Mouse (Mus musculus): ENCODE measurements around the gene E4f1. TPM values are rescaled to one million over a fixed set of nuclear protein-coding genes. Genes with fewer than 3 reads are reported as not detected.

E4f1 gene
- polyA plus RNA-seq, 1 experiment from 2014 or later: 10.3 TPM

DNA sequence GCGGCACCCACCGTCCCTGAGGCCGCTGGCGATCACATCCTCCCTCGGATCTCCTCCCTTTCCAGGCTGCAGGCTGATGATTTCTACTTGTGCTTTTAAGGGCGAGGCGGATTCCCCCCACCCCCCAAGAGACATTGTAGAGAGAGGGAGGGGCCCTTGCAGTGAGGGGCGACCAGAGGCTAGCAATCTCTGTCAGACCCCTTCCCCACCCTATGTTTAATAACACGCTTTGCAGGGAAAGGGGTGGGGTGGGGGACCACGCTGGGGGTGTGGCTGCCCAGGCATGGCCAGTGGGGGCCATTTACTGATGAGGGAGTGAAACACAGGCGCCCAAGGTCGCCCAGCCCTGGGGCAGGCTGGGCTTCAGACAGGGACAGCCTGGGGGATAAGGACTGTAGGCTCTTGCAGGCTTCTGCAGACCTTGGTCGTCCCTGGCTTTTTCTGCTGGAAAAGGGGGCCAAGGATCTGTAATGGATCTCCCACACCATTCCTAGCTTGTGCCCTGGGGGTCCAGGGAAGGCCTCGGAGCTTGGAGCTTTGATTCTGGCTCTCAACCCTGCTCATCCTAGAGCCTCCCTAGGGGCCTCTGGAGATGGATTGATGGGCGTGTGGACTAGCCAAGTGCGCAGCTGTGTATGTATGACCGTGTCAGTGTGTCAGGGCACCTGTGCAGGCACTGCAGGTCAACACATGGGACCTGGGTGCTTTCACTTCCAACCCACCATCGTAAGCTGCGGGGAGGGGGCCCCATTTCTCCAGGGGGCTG lies 19.3 kb upstream of the E4f1 start:
- Histone ChIP-seq H3K36me3 (replicated peaks; ENCODE audit: control insufficient read depth, insufficient read depth, low read depth, low read length) (no peaks in the 10 kb centered on the region), H3K9ac (replicated peaks; ENCODE audit: low read length) (peak overlapping the region; percentile 78), H3K9me3 (replicated peaks; ENCODE audit: control insufficient read depth, low read length) (no peaks in the 10 kb centered on the region), H3K27ac (replicated peaks; ENCODE audit: low read depth, low read length) (peak overlapping the region; percentile 8; the same call in 1 of the 2 replicates), H3K4me1 (ENCODE audit: control insufficient read depth, insufficient read depth, low read length) (peaks cover 5% of the 10 kb centered on the region), H3K27me3 (ENCODE audit: control insufficient read depth, insufficient read depth, low read length) (peaks cover 5% of the 10 kb centered on the region), H3K4me3 (ENCODE audit: low read depth, low read length) (peak overlapping the region; percentile 75), H3K4me2 (ENCODE audit: low read depth, low read length) (peak overlapping the region; percentile 98)
- WGBS: 19% methylated on average over 19 of the region's 19 CpGs
- ATAC-seq (replicated peaks; ENCODE audit: insufficient number of reproducible peaks, low FRiP score, low TSS enrichment, low read depth) (peak; percentile 20; the same call in 1 of the 2 replicates), DNase-seq (ENCODE audit: low spot score) (no peak)

DNA sequence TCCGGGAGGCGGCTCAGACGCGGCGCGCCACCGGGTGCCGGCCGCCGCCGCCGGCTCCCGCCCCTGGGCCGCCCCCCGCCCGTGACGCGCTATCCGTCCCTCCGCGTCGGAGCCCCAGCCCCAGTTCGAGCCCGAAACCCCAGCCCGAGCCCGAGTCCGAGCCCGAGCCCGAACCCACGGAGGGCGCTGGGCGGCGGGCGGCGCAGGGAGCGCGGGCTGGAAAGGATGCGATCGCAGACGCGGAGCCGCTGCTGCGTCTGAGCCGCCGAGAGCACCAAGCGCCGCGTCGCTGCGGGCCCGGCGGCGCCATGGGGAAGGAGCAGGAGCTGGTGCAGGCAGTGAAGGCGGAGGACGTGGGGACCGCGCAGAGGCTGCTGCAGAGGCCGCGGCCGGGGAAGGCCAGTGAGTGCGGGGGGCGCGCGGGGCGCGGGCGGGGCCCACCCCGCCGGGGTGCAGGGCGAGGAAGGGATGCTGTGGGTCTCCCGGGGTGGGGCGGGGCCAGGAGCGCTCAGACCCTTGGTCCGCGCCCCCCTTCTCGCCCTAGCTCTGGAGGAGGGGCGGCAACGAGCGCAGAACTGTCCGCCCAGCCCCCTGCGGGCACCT lies 18.6 kb upstream of the E4f1 start:
- H3K4me2 ChIP-seq (ENCODE audit: low read depth, low read length): peak overlapping the region; percentile 98
- WGBS: under 1% methylated on average over 66 of the region's 81 CpGs
- peak overlapping the region; percentile 65 for H3K27ac ChIP-seq (replicated peaks; ENCODE audit: low read depth, low read length)

DNA sequence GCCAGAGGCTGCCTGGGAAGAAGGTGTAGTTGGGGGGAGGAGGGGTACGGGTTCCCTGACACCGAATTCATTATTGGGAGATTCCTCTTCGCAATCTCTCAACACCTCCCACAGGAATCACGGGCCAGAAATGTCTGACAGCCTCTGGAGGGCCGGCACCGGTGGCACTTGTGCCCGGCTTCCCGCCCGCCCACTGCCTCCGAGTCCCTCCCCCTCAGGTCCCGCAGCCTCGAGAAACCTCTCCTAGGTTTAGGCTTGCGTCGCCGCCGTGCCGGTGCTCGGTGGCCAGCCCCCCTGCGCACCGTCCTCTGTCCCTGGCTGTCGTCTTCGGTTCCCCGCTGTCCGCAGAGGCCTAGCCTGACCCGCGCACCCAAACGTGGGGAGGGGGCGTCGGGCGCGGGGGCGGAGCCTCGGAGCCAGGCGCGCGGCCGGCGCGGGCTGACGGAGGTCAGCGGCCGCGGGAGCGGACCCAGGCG lies 18.1 kb upstream of the E4f1 start, which contains the start of gene Caskin1:
Caskin1 (plus strand) TSS at position 416 of the 476 bp plus-strand sequence.
- H3K4me2 ChIP-seq (ENCODE audit: low read depth, low read length): peak within 1 kb of the TSS; percentile 98
- H3K4me3 ChIP-seq (ENCODE audit: low read depth, low read length): peak within 1 kb of the TSS; percentile 75
- peak within 1 kb of the TSS; percentile 78 for H3K9ac ChIP-seq (replicated peaks; ENCODE audit: low read length)
- peak within 1 kb of the TSS; percentile 65 for H3K27ac ChIP-seq (replicated peaks; ENCODE audit: low read depth, low read length)
- H3K36me3 ChIP-seq (replicated peaks; ENCODE audit: control insufficient read depth, insufficient read depth, low read depth, low read length): no peaks in the 10 kb centered on the region
- DNase-seq (ENCODE audit: low spot score) (peak; percentile 53), ATAC-seq (replicated peaks; ENCODE audit: insufficient number of reproducible peaks, low FRiP score, low TSS enrichment, low read depth) (peak; percentile 45)
- H3K27me3 ChIP-seq (ENCODE audit: control insufficient read depth, insufficient read depth, low read length): peaks cover 5% of the 10 kb centered on the region
- no peaks in the 10 kb centered on the region for H3K9me3 ChIP-seq (replicated peaks; ENCODE audit: control insufficient read depth, low read length)
- H3K4me1 ChIP-seq (ENCODE audit: control insufficient read depth, insufficient read depth, low read length): peaks cover 5% of the 10 kb centered on the region
- WGBS: 0% methylated on average over 34 of the region's 45 CpGs

More for the DNA sequence above, 18.6 kb upstream of the E4f1 start:
- H3K27me3 ChIP-seq (ENCODE audit: control insufficient read depth, insufficient read depth, low read length): peaks cover 5% of the 10 kb centered on the region
- no peaks in the 10 kb centered on the region for H3K9me3 ChIP-seq (replicated peaks; ENCODE audit: control insufficient read depth, low read length)
- peaks cover 5% of the 10 kb centered on the region for H3K4me1 ChIP-seq (ENCODE audit: control insufficient read depth, insufficient read depth, low read length)
- H3K9ac ChIP-seq (replicated peaks; ENCODE audit: low read length): peak overlapping the region; percentile 78
- peak overlapping the region; percentile 75 for H3K4me3 ChIP-seq (ENCODE audit: low read depth, low read length)
- peak; percentile 55 for DNase-seq (ENCODE audit: low spot score)
- H3K36me3 ChIP-seq (replicated peaks; ENCODE audit: control insufficient read depth, insufficient read depth, low read depth, low read length): no peaks in the 10 kb centered on the region
- ATAC-seq (replicated peaks; ENCODE audit: insufficient number of reproducible peaks, low FRiP score, low TSS enrichment, low read depth): peak; percentile 46

DNA sequence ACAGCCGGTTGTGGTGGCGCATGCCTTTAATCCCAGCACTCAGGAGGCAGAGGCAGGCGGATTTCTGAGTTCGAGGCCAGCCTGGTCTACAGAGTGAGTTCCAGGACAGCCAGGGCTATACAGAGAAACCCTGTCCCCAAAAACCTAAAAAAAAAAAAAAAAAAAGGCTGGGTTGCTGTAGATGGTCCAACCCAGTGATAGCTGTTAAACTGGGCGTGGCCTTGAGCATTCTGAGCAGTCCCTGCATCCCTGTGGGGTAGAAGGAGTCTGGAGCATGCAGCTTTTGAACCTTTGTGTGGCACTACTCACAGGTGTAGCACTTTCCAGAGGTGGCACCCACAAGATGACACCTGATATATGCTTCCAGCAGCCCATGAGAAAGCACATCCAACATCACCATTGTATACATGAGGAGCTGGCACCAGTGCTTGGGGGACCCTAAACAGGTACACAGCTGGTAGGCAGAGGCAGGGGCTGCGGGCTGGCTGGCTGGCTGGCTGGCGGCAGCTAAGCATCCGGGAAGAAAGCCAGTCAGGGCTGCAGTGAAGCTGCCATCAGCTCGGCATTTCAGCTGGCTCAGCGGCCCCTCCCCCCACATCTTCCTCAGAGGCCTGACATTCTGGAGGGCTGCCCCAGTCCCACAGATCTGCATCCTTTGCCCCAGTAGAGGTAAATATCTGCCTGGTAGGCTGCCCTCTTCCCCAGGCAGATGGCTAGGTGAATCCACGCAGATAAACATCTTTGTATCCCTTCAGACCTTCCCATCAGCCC lies 15.2 kb upstream of the E4f1 start:
- no peaks in the 10 kb centered on the region for H3K9me3 ChIP-seq (replicated peaks; ENCODE audit: control insufficient read depth, low read length)
- H3K4me1 ChIP-seq (ENCODE audit: control insufficient read depth, insufficient read depth, low read length): peaks cover 5% of the 10 kb centered on the region
- 46% methylated on average over 11 of the region's 11 CpGs for WGBS
- ATAC-seq (replicated peaks; ENCODE audit: insufficient number of reproducible peaks, low FRiP score, low TSS enrichment, low read depth): no peak; the same call in 1 of the 2 replicates
- no peak overlapping the region for H3K4me3 ChIP-seq (ENCODE audit: low read depth, low read length)
- DNase-seq (ENCODE audit: low spot score): no peak
- no peaks in the 10 kb centered on the region for H3K36me3 ChIP-seq (replicated peaks; ENCODE audit: control insufficient read depth, insufficient read depth, low read depth, low read length)
- H3K4me2 ChIP-seq (ENCODE audit: low read depth, low read length): no peak overlapping the region
- peak overlapping the region; percentile 3; the same call in 1 of the 2 replicates for H3K9ac ChIP-seq (replicated peaks; ENCODE audit: low read length)
- peaks cover 5% of the 10 kb centered on the region for H3K27me3 ChIP-seq (ENCODE audit: control insufficient read depth, insufficient read depth, low read length)
- no peak overlapping the region for H3K27ac ChIP-seq (replicated peaks; ENCODE audit: low read depth, low read length)

DNA sequence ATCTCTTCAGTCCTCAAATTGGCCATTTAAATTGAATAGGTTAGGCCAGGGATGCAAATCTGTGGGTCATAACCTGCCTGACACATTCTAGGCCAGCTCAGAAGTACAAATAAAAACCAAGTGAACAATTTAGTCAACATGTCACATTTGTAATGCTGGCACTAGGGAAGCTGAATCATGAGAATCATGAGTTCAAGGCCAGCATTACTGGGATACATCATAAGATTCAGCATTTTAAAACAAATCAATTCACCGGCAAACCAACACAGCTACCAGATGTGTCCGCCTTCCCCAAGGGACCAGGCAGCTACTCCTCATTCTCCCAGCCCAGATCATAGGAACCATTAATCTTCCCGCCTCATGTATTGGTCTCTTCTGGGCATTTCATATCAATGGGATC lies 13.4 kb upstream of the E4f1 start:
- no peak for ATAC-seq (replicated peaks; ENCODE audit: insufficient number of reproducible peaks, low FRiP score, low TSS enrichment, low read depth)
- 81% methylated on average over 3 of the region's 3 CpGs for WGBS

DNA sequence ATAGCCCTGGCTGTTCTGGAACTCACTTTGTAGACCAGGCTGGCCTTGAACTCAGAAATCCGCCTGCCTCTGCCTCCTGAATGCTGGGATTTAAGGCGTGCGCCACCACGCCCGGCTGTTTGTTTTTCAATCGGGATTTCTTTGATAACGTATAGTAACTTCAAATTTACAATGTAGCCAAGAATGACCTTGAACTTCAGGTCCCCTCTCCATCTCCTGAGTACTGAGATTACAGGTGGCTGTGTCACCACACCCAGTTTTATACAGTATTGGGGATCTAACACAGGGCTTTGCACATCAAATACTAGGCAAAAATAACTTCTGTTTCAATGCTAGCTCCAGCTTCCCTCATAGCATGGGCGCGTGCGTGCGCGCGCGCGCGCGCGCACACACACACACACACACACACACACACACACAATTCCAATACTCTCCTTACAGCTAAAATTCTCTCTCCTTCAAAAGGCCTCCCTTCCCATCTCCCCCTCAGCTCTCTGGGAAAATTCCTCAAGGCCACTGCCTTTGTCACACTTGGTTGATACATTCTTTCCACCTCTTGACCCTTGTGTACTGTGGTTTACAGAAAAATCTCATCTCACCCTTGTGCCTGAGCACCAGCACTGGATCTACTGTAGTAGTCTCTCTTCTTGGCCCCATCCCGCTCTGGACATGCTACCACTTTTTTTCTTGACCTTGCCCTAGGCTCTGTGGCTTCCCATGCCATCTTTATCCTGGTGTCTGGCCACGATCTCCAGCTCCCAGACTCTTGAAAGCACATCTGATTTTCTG lies 11.1 kb upstream of the E4f1 start:
- peaks cover 5% of the 10 kb centered on the region for H3K36me3 ChIP-seq (replicated peaks; ENCODE audit: control insufficient read depth, insufficient read depth, low read depth, low read length)
- DNase-seq (ENCODE audit: low spot score) (no peak), ATAC-seq (replicated peaks; ENCODE audit: insufficient number of reproducible peaks, low FRiP score, low TSS enrichment, low read depth) (no peak)
- H3K4me3 ChIP-seq (ENCODE audit: low read depth, low read length): no peak overlapping the region
- H3K27me3 ChIP-seq (ENCODE audit: control insufficient read depth, insufficient read depth, low read length): no peaks in the 10 kb centered on the region
- H3K9ac ChIP-seq (replicated peaks; ENCODE audit: low read length): no peak overlapping the region
- H3K4me2 ChIP-seq (ENCODE audit: low read depth, low read length): no peak overlapping the region
- peaks cover 3% of the 10 kb centered on the region for H3K4me1 ChIP-seq (ENCODE audit: control insufficient read depth, insufficient read depth, low read length)
- 96% methylated on average over 20 of the region's 20 CpGs for WGBS
- no peaks in the 10 kb centered on the region for H3K9me3 ChIP-seq (replicated peaks; ENCODE audit: control insufficient read depth, low read length)
- no peak overlapping the region for H3K27ac ChIP-seq (replicated peaks; ENCODE audit: low read depth, low read length)

More for the DNA sequence above, 13.4 kb upstream of the E4f1 start:
- Histone ChIP-seq H3K4me2 (ENCODE audit: low read depth, low read length) (no peak overlapping the region), H3K27me3 (ENCODE audit: control insufficient read depth, insufficient read depth, low read length) (peaks cover 3% of the 10 kb centered on the region), H3K9ac (replicated peaks; ENCODE audit: low read length) (no peak overlapping the region), H3K4me3 (ENCODE audit: low read depth, low read length) (no peak overlapping the region), H3K27ac (replicated peaks; ENCODE audit: low read depth, low read length) (no peak overlapping the region), H3K36me3 (replicated peaks; ENCODE audit: control insufficient read depth, insufficient read depth, low read depth, low read length) (no peaks in the 10 kb centered on the region), H3K4me1 (ENCODE audit: control insufficient read depth, insufficient read depth, low read length) (no peaks in the 10 kb centered on the region; the same call in 1 of the 2 replicates), H3K9me3 (replicated peaks; ENCODE audit: control insufficient read depth, low read length) (no peaks in the 10 kb centered on the region)
- no peak for DNase-seq (ENCODE audit: low spot score)

DNA sequence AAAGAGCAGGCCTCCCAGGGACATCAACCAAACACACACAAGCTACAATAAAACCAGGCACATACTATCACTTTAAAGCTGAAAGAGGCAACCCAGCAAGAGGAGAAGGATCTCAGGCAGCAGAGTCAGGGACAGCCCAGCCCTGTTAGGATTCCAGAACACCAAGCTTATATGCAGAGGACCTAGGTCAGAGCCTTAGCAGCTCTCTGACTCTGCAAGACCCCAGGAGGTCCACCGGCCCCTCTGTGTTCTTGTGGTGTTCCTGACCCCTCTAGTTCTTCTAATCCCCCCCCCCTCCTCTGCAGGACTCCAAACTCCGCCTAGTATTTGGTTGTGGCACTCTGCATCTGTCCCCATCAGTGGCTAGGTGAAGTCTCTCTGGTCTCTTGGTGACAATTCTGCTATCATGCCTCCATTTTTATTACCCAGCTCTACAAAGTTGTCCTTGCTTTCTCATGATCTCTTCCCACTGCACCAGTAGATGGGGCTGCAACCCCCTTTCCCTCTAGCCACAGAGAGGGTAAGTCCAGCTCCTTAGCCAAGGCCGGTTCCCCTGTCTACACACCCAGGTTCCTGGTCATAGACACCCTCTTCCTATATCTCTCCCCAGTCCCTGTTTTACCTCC lies 10.2 kb upstream of the E4f1 start:
- H3K9ac ChIP-seq (replicated peaks; ENCODE audit: low read length): no peak overlapping the region; the same call in 1 of the 2 replicates
- no peak overlapping the region; the same call in 1 of the 2 replicates for H3K4me2 ChIP-seq (ENCODE audit: low read depth, low read length)
- no peak overlapping the region for H3K27ac ChIP-seq (replicated peaks; ENCODE audit: low read depth, low read length)

More for the DNA sequence above, 10.2 kb upstream of the E4f1 start:
- no peak for DNase-seq (ENCODE audit: low spot score)
- H3K4me1 ChIP-seq (ENCODE audit: control insufficient read depth, insufficient read depth, low read length): peaks cover 3% of the 10 kb centered on the region
- no peaks in the 10 kb centered on the region for H3K9me3 ChIP-seq (replicated peaks; ENCODE audit: control insufficient read depth, low read length)
- peaks cover 5% of the 10 kb centered on the region for H3K36me3 ChIP-seq (replicated peaks; ENCODE audit: control insufficient read depth, insufficient read depth, low read depth, low read length)
- H3K4me3 ChIP-seq (ENCODE audit: low read depth, low read length): no peak overlapping the region
- WGBS: 51% methylated on average over 3 of the region's 3 CpGs
- no peak for ATAC-seq (replicated peaks; ENCODE audit: insufficient number of reproducible peaks, low FRiP score, low TSS enrichment, low read depth)
- no peaks in the 10 kb centered on the region for H3K27me3 ChIP-seq (ENCODE audit: control insufficient read depth, insufficient read depth, low read length)
